Mouse (Mus musculus) ovary, postnatal 14 days (tissue): ENCODE results near the gene Borcs6.
A peak's percentile ranks its signal among the peaks of the same experiment; 100 is the strongest.

Source experiments
- DNase-seq: peaks from one replicate; pipeline ENCODE4 v3.0.0; 2022; ENCODE audit warnings: low spot score

The Borcs6 gene

DNA sequence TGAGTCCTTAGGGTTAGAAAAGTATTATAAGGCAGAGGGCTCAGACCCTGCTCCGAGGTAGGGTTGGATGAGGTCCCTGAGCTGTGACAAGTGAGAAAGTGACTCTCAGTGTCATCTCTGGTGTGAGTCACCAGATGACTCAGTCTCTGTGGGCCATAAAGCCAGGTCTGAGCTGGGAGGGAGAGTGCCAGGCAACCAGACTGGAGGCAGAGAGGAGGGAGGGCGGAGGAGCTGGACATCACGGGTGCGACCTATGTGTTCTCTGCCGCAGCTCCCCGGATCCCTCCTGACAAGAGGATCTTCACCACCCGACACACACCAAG is 42.8 kb downstream of the Borcs6 start:
- no peak for DNase-seq

DNA sequence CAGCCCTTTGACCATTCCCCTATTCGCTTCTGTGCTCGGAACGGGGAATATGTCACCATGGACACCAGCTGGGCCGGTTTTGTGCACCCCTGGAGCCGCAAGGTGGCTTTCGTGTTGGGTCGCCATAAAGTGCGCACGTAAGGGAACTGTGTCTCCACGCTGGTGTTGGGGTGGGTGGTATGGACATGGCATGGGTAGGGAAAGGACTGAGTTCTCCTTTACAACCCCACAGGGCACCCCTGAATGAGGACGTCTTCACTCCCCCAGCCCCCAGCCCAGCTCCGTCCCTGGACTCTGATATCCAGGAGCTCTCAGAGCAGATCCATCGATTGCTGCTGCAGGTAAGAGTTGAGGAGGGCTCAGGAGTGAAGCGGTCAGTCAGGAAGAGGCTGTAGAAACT is 43.6 kb downstream of the Borcs6 start:
- no peak for DNase-seq

DNA sequence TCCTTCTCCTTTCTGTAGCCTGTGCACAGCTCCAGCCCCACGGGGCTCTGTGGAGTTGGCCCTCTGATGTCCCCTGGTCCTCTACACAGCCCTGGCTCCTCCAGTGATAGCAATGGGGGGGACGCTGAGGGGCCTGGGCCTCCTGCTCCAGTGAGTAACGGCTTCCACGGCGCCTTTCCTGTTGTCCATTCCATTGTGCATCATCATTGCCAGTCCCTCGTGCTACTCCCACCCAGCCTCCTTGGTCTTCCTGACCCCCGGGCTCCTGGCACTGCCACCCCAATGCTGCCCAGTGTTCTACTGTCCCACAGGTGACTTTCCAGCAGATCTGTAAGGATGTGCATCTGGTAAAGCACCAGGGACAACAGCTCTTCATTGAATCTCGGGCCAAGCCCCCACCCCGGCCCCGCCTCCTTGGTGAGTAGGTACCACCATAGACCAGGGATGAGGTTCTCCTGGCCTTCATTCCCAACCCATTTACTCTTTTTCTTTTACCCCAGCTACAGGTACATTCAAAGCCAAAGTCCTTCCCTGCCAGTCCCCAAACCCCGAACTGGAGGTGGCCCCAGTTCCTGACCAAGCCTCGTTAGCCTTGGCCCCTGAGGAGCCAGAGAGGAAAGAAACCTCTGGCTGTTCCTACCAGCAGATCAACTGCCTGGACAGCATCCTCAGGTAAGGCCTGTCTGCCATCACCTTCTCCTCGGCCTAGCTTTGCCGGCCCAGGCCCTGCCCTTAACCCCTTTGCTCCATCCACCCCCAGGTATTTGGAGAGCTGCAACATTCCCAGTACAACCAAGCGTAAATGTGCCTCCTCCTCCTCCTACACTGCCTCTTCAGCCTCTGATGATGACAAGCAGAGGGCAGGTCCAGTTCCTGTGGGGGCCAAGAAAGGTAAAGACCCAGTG is 44.3 kb downstream of the Borcs6 start:
- DNase-seq = no peak

DNA sequence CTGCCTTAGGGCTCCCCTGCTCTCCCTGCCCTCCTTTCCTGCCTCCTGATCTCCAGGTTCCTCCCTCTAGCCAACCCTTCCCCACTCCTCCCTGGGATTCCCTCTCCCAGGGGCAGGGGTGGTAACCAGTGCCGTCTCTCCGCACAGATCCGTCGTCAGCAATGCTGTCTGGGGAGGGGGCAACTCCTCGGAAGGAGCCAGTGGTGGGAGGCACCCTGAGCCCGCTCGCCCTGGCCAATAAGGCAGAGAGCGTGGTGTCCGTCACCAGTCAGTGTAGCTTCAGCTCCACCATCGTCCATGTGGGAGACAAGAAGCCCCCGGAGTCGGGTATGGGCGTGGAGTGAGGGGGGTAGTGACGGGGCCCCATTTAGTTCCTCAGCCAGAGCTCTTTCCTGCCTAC is 45.0 kb downstream of the Borcs6 start:
- DNase-seq = no peak

DNA sequence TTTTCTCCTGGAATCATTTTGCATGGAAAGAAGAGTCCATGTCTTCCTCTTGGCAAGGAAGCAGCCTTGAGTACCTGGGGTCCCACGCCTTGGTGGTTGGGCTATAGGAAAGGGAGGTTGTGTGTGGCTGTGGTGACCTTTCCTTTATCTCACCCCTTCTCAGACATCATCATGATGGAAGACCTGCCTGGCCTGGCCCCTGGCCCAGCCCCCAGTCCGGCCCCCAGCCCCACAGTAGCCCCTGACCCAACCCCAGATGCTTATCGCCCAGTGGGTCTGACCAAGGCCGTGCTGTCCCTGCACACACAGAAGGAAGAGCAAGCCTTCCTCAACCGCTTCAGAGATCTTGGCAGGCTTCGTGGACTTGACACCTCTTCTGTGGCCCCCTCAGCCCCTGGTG is 45.7 kb downstream of the Borcs6 start:
- no peak for DNase-seq

DNA sequence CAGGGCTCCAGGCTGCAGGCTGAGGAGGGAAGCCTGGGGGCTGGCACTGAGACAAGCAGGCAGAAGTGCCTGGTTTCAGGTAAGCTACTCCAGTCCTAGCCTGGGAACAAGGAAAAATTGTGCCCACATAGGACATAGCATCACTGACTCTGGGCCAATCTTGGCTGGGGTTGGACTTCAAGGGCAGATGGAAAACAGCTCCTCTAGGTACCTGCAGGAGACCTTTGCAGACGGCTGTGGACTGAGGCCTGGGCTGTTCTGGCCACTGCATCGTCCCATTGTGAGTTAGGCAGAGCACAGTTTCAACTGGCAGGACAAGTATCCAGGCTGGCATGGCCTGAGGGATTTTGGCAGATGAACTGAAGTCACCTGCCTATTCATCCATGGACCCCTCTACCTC is 46.3 kb downstream of the Borcs6 start:
- DNase-seq = no peak

DNA sequence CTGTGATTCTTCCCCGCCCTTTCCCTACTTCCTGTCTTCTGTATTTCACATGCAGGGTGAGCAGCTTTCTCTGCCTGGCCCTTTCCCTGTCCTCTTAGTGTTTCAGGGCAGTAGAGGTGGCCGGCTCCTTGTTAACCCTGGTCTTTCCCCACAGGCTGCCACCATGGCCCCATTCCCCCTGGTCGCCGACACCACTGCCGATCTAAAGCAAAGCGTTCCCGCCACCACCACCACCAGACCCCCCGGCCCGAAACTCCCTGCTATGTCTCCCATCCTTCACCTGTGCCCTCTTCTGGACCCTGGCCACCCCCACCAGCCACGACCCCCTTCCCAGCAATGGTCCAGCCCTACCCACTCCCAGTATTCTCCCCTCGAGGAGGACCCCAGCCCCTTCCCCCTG is 46.8 kb downstream of the Borcs6 start:
- DNase-seq = no peak

DNA sequence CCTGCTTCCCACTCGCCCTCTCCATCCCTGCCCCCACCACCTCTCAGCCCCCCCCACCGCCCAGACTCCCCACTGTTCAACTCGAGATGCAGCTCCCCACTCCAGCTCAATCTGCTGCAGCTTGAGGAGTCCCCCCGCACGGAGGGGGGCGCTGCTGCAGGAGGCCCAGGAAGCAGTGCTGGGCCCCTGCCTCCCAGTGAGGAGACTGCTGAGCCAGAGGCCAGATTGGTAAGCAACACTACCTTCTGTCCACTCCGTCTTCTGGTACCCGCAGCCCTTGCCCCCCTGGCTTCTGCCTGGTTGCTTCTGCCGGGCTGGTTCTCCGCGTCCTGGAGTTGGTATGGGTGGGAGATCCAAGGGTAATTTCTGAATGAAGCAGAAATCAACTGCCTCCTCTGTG is 47.3 kb downstream of the Borcs6 start:
- DNase-seq = no peak

DNA sequence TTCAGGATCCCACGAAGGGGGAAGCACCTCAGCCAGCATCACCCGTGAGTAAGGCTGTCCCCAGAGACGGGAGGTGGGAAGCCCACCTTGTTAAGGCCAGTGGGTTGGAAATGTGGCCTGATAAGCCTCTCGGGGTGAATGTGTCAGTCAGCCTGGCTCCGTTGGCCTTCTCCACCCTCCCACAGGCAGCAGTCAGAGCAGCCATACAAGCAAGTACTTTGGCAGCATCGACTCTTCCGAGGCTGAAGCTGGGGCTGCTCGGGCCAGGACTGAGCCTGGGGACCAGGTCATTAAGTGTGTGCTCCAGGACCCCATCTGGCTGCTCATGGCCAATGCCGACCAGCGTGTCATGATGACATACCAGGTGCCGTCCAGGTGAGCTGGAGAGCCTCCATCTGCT is 48.2 kb downstream of the Borcs6 start:
- no peak for DNase-seq

DNA sequence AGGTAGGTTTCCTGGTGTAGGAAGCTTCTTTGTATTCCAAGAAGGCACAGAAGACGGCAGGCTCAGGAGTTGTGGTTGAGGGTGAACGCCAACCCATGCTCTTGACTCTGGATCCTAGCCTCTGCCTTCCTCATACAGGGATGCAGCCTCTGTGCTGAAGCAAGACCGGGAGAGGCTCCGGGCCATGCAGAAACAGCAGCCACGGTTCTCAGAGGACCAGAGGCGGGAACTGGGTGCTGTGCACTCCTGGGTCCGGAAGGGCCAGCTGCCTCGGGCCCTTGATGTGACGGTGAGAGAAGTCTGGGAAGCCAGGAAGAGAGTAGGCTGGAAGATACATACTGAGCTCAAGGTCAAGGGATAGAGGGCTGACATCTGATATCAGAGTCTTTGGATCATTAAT is 48.7 kb downstream of the Borcs6 start:
- no peak for DNase-seq

DNA sequence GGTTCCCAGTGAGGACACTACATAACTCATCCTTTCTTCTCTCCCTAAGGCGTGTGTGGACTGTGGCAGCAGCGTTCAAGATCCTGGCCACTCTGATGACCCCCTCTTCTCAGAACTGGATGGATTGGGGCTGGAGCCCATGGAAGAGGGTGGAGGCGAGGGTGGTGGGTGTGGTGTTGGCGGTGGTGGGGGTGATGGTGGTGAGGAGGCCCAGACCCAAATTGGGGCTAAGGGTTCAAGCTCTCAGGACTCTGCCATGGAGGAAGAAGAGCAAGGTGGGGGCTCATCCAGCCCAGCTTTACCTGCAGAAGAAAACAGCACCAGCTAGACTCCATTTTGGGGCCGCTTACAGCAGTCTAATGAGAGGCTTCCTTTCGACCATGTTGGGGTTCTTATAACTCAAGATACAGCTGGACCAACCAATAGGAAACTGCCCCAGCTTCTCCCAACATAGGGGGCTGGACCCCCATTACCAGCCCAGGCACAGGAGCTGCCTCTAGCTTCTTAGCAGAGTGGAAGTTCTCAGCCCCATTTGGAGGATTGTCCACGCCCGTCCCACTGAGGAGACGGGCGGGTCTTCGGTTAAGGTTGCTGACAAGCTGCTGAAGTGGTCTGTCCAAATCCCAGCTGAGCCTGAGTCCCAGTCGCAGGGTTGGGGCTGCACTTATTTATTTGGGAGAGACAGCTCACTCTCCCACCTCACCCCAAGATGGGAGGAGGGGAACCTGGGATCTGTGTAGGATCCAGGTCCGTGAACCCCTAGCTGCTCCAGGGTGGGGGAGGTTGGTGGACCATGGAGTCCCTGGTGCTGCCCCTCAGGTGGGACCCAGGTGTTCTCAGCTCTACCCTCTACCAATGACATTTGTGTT is 49.7 kb downstream of the Borcs6 start:
- no peak for DNase-seq

DNA sequence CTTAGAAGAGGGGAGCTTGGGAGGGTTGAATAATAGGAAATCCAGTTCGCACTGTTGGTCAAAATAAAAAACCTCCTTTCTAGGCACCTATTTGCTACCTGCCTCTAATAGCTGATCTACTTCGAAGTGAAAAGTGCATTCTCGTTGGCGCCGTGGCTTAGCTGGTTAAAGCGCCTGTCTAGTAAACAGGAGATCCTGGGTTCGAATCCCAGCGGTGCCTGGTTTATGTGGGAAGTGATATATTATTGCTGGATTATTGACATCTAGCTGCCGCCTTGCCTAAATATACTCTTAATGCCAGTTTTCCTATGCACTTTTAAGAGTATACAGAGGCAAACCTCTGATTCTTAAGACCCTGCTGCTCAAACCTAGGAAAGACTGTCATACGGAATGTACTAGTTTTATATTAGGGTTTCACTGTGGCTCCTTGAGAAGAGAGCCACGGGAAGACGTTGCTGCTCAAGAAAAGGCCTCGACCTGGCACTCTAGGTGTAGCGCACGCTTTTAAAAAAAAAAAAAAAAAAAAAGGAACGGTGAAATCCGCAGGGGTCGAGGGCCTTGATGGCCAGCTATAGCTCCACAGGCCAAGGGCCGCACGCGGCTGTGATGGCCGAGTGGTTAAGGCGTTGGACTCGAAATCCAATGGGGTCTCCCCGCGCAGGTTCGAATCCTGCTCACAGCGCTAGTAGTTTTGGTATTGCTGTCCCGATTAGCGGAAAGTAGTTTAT is 51.0 kb downstream of the Borcs6 start:
- DNase-seq = peak; percentile 99
